Mouse (Mus musculus) cerebellum, adult (tissue): ENCODE results near the gene Ksr2.

Experiments used
- ATAC-seq: cut with Nextera tagmentation; 2 replicates; pipeline ENCODE4 v1.9.2; 2017; ENCODE audit warnings: mild to moderate bottlenecking, moderate library complexity, mixed read lengths; ENCODE audit not compliant: insufficient number of reproducible peaks, low FRiP score, low TSS enrichment

Ksr2 gene

DNA sequence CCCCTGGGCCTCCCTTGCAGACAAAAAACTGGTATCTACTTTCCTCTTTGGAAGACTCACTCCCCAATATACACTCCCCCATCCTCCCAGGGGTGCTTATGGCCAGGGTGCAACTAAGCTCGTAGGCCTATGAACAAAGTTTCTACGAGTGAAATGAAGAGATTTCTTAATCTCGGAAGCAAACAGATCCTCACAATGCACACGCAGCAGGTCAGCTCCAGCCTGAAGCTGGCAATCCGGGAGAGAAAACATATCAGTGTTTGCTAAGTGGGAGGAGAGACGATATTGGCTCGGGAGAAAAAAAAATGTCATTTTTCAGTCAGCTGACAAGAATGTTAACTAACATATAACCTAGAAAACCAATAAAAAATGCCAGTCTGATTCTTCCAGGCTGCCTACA is 313.3 kb downstream of the Ksr2 start:
- ATAC-seq: no peak

DNA sequence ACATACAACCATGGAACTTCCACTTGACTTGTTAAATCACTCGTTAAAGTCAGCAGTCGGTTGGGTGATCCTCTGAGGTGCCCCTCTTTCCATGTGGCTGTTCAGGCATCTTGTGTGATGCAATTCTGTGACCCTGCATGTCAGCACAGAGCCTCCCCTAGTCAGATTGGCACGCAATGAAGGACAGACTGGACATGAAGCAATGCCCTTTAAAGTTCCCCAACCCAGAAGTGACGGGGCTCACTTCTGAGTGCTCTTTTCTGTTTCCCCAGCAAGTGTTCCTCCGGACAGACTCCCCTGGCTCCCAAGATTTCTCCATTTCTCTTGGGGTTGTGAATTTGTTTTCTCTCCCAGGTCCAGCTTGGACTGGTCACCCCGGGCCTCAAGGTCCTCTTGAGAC is 317.5 kb downstream of the Ksr2 start:
- no peak for ATAC-seq

DNA sequence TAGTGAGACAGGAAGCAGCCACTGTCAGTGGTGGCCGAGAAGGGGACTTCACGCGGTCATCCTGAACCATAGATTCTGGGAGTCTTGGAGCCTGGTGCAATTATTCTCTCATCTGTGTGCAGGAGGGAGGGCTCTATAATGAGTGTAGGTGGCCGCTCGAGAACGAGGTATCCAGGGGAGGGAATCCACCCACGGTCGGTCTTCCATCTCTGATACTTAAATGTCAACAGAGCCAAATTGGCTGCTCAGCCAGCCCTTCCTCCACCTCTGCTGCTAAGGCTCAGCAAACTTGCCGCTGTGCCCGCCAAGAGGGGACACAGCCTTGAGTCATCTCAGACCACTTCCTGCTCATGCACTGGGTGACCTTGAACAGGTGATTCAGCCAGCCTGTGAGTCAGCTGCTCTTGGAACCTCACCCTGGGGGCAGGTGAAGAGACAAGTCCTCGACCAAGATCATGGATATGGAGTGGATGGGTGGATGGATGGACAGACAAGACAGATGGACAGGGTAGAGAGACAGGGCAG is 330.9 kb downstream of the Ksr2 start:
- no peak for ATAC-seq

DNA sequence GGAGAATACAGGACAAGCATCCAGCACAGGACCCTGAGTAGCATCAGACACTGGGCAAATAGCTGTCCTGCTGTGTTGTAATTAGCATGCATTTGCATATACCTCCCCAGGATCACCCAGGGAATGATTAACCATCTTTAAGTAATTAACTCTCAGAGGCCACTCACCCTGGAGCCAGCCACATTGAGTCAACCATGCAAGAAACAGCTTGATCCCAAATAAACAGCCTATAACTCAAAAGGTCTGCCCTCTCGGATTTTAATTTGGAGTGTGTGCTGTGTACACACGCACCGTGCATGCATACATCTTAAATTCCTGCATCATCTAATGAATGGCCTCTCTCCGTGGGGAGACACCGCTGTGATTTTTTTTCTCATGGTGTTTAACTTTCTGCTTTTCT is 335.6 kb downstream of the Ksr2 start:
- no peak for ATAC-seq

DNA sequence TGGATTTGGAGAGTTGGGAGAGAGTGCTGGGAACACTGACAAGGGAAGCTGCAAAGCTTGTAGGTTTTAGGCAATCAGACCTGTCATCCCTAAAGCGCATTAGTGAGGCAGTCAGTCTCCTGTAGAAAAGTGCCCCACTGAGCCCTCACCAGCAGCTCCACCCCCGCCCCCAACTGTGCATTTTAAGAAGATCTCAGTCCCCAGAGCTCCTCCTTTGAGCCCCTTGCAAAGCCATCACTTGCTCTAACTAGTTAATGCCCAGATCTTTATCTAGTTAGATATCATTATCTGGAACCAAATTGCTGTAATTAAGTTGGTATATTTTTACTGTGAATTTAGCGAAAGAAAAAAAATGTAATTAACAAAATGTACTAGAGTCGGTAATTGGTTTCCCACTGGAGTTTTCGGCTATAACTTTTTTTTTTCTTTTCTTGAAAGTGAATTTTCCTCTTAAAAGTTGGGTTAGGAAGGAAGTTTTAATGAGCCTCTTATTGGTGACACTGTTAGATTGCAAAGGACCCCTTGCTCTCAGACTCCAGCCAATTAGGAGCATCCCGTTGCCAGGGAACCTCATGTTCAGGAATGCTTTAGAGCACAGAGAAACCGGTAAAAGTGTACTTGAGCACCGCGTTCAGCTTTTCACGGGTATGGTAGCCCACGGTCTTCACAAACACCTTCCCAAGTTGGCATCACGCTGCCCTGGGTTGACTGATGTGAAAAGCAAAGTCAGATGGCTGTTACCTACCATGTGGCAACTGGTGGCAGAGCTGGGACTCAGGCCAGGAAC is 344.1 kb downstream of the Ksr2 start:
- no peak for ATAC-seq

DNA sequence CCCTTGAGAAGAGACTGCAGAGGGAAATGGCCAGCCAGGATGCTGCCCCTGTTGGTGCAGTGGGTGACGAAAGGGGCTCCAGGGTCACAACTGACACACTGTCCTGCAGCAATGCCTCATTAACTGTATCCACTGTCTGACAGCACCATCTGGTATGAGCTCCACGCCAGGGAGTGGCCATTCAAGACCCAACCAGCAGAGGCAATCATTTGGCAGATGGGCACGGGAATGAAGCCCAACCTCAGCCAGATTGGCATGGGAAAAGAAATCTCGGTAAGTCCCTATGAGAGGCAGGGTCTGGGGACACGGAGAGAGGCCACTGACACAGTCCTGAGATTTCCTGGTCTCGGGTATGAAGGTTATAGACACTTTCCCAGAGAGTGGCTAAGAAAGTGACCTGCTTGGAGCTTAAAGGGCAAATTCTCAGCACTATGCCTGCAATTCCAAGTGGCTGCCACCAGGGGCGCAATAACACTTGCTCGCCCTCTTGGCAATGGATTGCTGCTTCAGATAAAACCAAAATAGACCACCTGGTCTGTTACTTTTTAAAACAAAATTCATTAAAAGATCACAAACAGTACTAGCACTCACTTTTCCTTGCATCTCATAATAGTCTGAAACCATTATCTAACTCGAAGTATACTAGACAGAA is 347.5 kb downstream of the Ksr2 start:
- ATAC-seq: no peak

DNA sequence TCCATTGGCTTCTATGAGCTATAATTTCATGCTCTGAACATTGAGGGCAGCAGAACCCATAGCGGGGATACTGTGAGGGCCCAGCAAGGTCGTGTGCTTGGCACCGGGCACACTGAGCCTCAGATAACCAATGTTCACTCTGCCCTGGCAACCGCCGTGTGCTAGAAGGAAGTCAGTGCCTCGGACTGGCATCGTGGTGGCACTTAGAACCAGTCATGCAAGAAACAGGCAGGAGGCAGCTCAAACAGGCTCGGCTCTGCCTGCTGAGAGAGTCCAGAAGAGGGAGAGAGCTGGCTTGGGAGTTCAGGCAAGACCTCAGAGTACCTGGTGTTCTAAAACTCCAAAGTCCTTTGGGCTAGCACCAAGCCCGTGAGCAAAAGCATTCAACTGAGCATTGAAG is 350.7 kb downstream of the Ksr2 start:
- no peak for ATAC-seq

DNA sequence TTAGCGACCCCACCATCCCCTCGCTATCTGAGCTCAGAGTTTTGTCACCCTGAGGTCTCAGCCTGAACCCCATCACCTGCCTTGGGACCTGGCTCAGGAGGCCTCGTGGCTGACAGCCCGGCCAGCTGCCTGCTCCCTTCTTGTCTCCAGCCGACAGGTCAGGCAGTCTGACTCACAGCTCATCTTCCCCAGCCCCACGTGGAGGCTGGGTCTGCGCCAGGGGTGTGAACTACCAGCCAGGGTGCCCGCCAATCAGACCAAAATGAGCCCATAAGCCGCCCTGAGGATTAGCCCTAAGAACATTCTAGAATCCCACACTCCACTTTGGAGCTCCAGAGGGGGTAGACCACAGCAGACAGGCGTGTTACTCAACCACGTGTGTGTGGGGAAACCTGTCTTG is 365.4 kb downstream of the Ksr2 start:
- ATAC-seq: no peak

DNA sequence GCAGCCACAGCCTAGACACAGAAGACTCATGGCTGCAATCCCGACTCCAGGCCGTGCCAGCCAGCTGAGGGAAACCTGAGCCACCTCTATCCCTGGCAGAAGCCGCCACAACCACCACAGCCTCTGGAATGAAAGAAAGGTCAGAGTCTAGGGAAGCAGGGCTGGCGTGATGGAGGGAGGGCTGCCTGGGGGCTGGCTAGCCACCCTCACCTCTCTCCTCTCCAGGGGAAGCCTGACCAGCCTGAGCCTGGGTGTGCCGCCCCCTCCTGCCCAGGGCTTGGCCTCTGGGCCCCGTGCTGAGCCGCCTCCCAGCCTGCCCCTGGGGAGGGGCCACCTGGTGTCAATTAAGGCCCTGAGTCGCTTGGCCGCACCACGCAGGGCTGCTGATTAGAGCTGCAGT is 366.9 kb downstream of the Ksr2 start, which contains the start of gene Nos1:
Gene Nos1, plus strand, starts transcription at position 352 of the 400 bp plus-strand sequence.
- ATAC-seq: no peak

DNA sequence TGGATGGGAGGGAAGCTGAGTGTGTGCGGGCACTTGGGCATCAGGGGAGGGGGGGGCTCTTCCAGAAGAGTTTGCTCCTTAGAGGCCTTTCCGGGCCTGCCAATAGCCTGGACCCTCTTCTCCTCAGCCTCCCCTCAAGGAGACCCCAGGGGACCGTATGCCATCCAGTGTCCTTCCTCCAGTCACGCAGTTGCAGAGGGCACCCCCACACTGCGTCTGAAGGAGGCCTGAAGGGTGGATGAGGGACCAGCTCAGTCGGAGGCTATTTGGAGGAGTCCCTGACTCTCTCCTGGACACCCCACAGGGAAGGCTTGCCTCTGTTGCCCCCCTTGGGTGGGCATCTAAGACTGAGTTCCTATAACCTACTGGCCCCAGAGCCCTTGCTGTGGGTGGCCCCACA is 367.4 kb downstream of the Ksr2 start:
- no peak for ATAC-seq

DNA sequence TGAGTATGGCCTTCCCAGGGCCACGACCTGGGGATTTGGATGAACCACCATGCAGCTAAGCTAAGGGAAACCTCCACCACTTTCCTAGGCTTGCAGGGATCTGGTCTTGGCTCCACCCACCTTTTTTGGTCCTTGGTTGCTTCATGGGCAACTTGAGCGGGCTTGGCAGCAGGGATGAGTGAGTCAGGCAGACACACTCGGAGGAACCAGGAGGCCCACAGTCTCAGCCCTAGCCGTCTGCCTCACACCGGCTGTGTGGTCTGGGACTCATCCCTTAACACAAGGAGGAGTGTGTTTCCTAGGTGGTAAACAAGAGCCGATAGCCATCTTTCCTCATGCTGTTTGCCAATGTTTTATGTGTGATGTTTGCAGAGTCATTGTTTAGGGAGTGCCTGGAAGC is 376.3 kb downstream of the Ksr2 start:
- no peak for ATAC-seq

DNA sequence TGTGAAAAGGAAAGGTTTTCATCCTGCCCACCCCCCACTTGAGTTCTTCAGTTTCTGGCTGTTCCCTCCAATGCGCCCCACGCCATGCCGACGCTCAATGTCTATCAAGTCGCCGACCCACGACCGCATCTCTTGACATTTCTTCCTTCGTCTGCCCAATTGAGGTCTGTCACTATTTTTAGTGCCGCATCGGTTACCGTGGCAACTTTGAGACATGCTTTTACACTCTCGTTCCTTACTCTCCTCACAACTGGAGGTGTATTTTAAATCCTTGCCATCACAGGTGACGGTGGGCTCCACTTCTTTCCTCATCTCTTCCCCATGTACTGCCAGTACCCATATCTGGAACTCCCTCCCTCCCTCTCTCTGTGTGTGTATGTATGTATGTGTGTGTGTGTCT is 378.1 kb downstream of the Ksr2 start:
- no peak for ATAC-seq

DNA sequence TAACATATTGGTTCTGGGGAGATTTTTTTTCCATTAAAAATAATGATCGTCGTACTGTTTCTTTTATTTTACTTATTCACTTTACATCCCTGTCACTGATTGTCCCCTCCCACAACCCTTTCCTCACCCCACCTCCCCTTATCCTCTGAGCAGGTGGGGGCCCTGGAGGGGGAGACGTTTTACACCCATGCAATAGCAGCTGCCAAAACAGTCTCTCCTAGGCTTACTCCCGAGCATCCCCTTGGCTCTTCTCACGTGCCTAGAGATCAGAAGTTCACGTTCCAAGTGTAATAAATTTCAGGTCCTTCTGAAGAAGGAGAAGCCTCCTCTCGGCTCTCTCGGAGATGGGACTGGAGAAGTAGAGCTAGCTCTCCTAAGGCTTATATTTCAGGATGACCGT is 387.0 kb downstream of the Ksr2 start:
- ATAC-seq: no peak

DNA sequence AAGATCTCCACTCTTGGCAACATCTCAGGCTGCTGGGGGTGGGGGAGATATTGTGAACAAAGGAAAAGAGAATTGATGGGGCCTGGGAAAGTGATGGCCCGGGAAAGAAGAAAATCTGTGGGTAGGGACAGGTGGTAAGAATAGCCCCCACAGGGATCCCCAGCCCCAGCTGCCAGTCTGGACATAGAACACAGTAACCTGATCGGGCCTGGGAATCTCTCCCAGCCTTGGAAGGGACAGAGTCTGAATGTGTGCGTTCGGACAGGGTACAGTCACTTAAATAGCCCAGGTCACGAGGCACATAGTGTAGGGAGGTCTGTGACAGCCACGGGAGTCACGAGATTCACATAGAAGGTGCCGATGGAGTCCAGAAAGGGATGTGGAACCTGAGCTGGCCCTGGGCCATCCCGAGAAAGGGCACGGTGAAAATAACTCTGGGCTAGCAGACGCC is 388.3 kb downstream of the Ksr2 start:
- no peak for ATAC-seq

DNA sequence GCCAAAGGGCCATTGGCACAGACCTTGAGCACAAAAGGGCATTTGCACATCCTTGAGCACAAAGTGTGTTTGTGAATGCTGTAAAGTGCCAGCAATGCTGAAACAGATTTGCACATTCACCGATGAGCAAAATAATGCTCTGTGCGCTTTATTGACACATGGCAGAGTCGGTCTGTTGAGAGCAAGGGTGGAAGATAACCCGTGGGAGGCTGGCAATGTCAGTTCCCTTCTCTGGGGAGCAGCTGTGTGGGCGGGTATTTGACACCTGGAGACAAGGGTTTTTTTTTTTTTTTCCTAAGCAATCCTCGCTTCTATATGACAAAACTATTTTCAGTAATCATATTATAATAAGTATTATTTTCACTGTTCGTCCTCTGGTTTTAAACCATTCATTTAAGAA is 389.8 kb downstream of the Ksr2 start:
- no peak for ATAC-seq

DNA sequence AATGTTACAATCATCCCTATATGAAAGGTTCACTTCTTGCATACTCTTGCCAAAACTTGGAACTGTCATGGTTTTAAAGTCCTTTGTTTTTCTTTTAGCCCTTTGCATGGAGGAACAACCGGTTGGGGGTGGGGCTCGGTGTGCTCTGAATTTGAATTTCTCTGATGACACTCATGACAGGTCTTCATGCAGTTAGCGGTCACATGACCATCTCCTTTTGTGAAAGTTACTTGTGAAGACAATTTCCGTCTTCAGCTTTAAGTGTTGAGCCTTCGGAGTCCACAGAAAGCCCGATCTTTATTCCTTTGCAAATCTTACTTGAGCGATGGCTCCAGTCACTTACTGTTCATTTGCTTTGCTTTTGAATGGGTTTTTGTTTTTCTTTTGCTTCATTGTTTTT is 397.1 kb downstream of the Ksr2 start:
- ATAC-seq: no peak

DNA sequence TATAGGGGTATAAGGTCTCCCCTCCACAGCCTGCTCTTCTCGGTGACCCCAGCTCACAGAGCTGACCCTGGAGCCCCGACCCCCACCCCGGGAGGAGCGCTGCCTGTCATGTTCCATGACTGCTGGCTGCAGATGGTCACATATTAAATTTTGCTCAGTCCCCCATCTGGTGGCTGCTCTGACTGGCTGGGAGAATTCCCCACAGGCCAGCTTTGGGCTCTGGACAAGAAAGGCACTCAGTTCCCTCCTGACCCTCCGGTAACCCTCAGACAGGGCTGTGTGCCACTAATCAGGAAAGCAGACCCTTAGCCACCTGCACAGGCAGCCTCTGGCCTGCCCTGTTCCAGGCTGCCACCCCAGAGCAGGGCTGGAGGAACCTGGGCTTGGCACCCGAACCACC is 405.0 kb downstream of the Ksr2 start:
- no peak for ATAC-seq

DNA sequence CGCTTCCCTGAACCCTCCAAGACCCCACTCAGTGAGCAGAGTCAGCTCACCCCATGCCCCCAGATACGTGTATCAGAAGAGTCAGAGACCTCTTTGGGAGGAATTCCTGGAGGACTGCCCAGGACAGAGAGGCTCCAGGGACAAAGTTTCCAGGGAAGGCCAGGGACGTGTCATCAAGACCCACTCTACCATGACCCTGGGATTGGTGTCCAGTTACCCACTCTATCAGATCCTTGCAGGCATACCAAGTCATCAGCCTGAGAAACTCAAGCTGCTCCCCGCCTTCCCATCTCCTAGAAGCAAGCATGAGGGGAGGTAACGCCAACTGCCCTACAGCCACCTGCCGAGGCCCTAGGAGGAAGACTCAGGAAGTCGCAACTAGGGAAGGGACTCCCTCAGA is 406.6 kb downstream of the Ksr2 start:
- ATAC-seq: no peak

DNA sequence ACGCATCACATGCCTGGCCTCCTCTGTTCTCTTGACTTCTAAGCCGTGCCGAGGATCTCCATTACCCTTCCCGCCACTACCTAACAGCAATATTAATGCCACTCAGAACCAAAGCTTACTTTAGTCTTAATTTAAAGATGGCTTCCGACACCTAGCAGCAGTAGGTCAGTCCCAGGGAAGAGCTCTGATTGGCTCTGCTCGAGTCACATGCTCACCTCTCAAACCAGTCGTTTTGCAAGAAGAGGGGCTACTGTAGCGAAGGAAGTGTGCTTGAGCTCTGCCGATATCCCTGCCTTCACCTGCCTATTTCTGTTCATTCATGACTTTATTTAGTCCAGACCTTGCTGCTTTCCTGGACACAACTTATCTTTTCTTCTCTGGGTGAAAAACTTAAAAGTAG is 410.0 kb downstream of the Ksr2 start:
- ATAC-seq: no peak

DNA sequence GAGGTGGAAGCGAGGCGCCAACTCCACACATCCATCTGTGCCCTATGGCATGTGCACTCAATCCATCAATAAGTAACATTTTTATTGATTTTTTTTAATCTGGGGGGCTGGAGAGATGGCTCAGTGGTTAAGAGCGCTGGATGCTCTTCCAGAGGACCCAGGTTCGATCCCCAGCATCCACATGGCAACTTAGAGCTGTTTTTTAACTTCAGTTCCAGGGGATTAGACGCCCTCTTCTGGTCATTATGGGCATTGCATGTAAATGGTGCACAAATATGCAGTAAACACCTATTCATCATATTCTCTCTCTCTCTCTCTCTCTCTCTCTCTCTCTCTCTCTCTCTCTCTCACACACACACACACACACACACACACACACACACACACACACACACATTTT is 410.7 kb downstream of the Ksr2 start:
- no peak for ATAC-seq
